Mouse (Mus musculus) megakaryocyte, embryonic 14.5 days (primary cell): ENCODE data around the gene Hyal1.

Source experiments
- FLI1 ChIP-seq: IDR thresholded peaks from 2 replicates; pipeline ENCODE4 v1.6.1; 2012; ENCODE audit warnings: low read length, inconsistent platforms, mixed read lengths
- GATA1 ChIP-seq: IDR thresholded peaks from 3 replicates; pipeline ENCODE4 v1.6.1; 2012; ENCODE audit warnings: mixed read lengths, low read length, inconsistent platforms, borderline replicate concordance

- TF ChIP-seq GATA1 (no peak), FLI1 (no peak)
Measured at GRCm38 (mm10) chr9:107545199-107545598, 31.5 kb upstream of the Hyal1 start.
